Mouse (Mus musculus): ENCODE results near the gene Akap5. TPM values are rescaled to one million over a fixed set of nuclear protein-coding genes. Genes with fewer than 3 reads are reported as not detected.

The Akap5 gene
- total RNA-seq, 2 experiments from 2014 or later = 56.5 to 58.3 TPM

- DNase-seq = peak; percentile 88
Measured at GRCm38 (mm10) chr12:76369206-76369977, 44.7 kb downstream of the Akap5 start, which contains the start of gene Zbtb25. Gene Zbtb25 (minus strand): TSS chr12:76369602.

GRCm38 (mm10) chr12:76369978-76370830, 45.5 kb downstream of the Akap5 start, which contains the start of gene Zbtb1:
Gene Zbtb1 (plus strand): TSS chr12:76370266.
- DNase-seq = peak; percentile 82 to 87

DNA sequence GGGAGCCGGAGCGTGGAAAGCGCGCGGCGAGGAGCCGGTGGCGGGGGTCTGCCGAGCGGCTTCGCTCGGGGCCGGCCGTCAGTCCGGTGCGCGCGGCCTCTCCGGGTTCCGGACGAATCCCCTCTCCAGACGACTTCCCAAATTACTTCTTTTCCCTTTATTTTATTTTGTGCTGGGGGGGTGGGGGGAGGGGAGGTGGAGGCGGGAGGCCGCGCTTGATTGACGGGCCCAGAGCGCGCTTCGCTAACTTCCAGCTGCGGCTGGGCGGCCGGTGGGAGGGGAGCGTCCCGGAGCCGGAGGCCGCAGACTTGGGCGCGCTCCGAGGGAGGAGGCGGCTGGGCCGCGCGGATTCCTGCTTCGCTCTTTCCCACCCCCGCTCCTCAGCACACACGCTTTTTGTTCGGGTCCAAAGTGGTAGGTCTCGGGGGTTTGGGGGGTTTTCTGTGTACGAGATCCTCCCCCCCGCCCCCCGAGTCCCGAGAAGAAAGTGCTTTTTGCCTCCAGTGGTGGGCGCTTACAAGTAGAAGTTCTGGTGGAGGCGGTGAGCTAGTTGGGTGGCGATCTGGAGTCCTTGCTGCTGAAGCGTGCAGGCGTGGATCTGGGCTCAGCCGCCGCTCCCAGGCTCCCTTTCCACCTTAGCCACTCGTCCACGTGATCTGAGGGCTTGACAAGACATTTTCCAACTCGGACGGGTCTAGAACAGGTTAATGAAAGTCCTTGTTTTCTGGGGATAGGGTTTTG, 46.3 kb downstream of the Akap5 start:
- peak; percentile 60 to 65 for DNase-seq

DNA sequence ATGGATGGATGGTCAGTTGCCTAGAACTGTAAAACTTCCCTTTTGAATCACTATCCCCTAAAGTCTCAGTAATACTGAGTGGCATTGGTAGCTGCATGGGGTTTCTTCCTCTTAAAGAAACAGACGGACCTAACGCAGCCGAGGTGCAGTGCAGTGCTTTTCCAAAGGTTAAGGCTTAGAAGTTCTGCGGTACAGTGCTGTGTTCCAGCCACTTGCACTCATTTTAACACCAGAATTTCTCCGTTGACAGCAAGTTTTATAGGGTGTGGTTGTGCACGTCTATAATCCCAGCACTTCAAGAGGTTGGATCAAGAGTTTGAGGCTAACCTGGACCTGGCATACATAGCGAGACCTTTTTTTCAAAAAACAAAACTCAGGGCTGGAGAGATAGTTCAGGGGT, 47.4 kb downstream of the Akap5 start:
- DNase-seq = no peak

GRCm38 (mm10) chr12:76372881-76373818, 48.5 kb downstream of the Akap5 start:
- no peak for DNase-seq

DNA sequence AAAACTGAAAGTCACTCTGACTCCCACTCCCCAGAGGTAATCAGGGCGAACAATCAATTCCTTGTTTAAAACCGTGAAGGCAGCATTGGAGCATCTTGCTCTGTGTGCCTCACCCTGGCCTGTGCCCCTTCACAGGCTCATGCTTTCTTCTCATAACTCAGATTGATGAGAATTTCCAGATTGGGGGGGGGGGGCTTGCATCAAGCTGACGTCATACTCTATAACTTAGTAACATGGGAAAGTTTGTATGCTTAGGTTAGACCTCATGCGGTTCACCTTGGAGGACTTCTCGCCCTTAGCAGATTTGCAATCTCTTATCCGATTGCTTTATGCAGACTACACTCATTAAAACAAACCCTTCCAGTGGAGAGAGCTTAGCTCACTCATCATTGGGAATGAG, 49.3 kb downstream of the Akap5 start:
- no peak for DNase-seq

DNA sequence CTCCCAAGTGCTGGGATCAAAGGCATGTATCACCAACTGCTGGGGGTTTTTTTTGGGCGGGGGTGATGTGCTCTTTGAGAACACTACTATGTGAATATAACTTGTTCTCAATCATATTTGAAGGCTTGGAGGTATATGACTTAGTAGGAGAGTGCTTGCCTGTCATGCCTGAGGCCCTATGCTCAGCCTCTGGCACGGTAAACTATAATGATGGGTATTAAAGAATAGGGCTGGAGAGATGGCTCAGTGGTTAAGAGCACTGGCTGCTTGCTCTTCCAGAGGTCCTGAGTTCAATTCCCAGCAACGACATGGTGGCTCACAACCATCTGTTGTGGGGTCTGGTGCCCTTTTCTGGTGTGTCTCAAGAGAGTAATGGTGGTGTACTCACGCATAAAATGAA, 50.2 kb downstream of the Akap5 start:
- DNase-seq = no peak

- no peak for DNase-seq
Measured at GRCm38 (mm10) chr12:76375506-76375905, 50.8 kb downstream of the Akap5 start.

DNA sequence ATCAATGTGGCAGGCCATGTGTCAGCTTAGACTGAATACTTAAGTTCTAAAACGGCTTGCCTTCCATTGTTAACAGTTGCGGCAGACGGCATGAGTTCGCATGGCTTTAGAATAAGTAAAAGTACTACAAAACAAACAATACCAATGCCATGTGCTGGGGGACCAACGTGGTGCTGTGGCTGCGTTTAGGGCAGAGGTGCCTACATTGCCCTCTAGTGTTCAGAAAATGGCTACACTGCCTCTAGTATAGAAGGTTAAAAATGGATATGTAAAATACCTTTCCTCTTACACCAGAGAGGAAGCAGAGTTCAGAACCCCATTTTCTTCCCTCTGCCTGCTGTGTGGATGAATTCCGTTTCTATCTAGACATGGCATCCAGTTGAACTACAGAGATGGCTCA, 52.0 kb downstream of the Akap5 start:
- DNase-seq = no peak

DNA sequence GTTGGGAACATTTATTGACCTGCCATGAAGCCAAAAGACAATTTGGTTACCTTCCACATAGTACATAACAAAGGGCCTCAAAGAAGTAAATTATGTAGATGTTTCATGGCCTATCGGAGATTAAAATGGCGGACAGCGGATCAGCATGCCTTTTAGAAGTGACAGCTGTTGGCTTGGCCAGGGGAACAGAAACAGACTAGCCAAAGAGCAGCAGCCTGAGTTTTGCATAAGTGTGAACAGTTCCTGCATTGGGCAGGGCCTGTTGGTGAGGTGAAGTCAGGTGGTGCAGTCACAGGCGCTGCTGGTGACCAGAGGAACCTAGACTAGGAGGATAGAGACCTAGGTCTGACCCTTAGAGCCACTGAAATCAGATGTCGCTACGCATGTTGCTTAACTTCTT, 52.4 kb downstream of the Akap5 start:
- no peak for DNase-seq

DNA sequence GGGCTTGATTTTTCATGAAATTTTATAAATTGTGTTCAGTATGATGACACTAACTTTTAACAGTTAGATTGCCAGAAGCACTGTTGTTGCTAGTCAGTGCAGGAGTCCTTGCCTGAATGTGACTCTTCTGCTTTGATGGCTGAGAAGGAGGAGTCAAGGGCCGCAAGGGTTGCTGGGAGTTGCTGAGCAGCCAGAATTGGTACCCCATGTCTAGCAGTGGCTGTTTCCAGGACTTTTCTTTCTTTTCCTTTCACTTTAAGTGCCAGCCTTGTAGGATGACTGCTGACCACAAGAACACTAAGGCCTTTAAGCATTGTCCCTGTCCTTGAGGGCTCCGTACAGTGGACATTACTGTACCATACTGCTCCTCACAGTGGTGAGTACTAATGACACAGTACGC, 53.0 kb downstream of the Akap5 start:
- DNase-seq = no peak

GRCm38 (mm10) chr12:76378556-76378955, 53.9 kb downstream of the Akap5 start:
- DNase-seq = no peak

GRCm38 (mm10) chr12:76380151-76380550, 55.5 kb downstream of the Akap5 start:
- DNase-seq = no peak

Other genes with a start within 250 kb of the Akap5 start
- under 1 TPM; 0.13 to 0.25 TPM for gene Esr2, start 147.6 kb upstream of the Akap5 start, total RNA-seq (2021)
- not detected for gene Tex21, start 78.1 kb upstream of the Akap5 start, total RNA-seq (2021)
- 10 to 100 TPM; 46.1 to 47.3 TPM for gene Mthfd1, start 69.6 kb upstream of the Akap5 start, total RNA-seq (2021)
- gene Zbtb25, start 44.7 kb downstream of the Akap5 start, total RNA-seq (2021) = 10 to 100 TPM; 15.7 to 22.1 TPM
- gene Zbtb1, start 45.4 kb downstream of the Akap5 start, total RNA-seq (2021) = 1 to 10 TPM; 7.3 to 8.7 TPM
- gene Hspa2, start 79.3 kb downstream of the Akap5 start, total RNA-seq (2021) = 100 to 1,000 TPM; 109 to 116 TPM
- 1 to 10 TPM; 1.7 to 1.8 TPM for gene Ppp1r36, start 92.6 kb downstream of the Akap5 start, total RNA-seq (2021)
- gene Plekhg3, start 206.0 kb downstream of the Akap5 start, total RNA-seq (2021) = 10 to 100 TPM; 22.9 to 23.2 TPM

Data from layer of hippocampus, postnatal 36 days (tissue).